Mouse (Mus musculus): Measurements from ENCODE around the gene Esr2. TPM values are rescaled to one million over a fixed set of nuclear protein-coding genes. Genes with fewer than 3 reads are reported as not detected.
"Not testable (repeated sequence)": the region's sequence is repeated elsewhere in the genome, so short reads cannot be mapped to it uniquely, and the experiment has no call there.

Esr2 gene
- 0.26 and 0.46 TPM in 2 replicates for polyA plus RNA-seq (2014; fragmentation: Nextera tagmentation; extraction: Ambion mirVana)

DNA sequence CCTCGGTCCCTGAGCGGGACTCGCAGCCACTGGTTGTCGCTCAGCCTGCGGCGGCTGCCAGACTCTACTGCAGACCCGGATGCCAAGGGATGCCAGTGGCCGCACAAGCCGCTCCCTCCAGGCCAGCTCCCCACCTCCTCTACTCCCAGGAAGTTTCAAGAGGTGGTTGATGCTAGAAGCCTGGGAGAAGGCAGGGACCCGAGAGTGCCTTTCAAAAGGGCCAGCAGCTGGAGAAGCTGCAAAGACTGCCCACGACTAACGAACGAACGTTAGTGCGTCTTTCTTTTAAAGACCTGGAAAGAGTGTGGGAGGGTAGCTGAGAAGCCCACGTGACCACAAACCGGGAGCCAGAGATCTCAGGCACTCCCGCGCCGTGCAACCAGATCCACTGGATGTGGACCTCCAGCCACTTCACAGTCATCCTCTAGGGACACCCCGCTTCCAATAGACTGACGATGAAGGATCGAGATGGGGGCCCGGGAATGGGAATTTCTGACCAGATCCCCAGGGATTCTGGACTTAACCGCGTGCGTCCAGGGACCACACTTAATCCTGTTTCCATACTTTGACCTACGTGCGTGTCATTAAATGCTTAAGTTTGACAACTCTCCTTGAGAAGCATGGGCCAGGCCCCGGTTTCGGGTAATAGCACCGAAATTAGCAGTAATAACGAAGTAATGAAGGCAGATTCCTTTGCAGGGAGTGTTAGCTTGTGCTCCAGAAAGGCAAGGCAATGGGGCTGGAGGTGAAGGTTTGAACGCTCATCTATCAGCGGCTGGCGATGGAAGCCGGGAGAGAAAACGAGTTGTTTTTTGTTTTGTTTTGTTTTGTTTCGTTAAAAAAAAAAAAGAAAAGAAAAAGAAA, at the start of gene Esr2:
Esr2 (minus strand) TSS at position 260 of the 864 bp plus-strand sequence.
- Histone ChIP-seq H3K27ac (ENCODE audit: low read depth) (no peak within 1 kb of the TSS), H3K36me3 (ENCODE audit: insufficient read depth) (no peaks in the 10 kb centered on the region), H3K4me3 (ENCODE audit: low read depth, low read length) (peak within 1 kb of the TSS; percentile 45), H3K27me3 (ENCODE audit: insufficient read depth, low read length) (0 out of 2 replicates have a peak, but pooled peaks cover 8% of the 10 kb centered on the region), H3K9ac (peak within 1 kb of the TSS; percentile 53), H3K4me2 (peak within 1 kb of the TSS; percentile 100), H3K4me1 (ENCODE audit: insufficient read depth) (no peaks in the 10 kb centered on the region), H3K9me3 (ENCODE audit: low read depth, low read length) (no peaks in the 10 kb centered on the region)
- DNase-seq, result peak; percentile 71
- peak; percentile 78 for ATAC-seq (ENCODE audit: insufficient read depth)
- no peak for TF ChIP-seq CTCF (IDR thresholded peaks at IDR 0.05; ENCODE audit: low read depth)
- WGBS, result under 1% methylated on average over 39 of the region's 39 CpGs

DNA sequence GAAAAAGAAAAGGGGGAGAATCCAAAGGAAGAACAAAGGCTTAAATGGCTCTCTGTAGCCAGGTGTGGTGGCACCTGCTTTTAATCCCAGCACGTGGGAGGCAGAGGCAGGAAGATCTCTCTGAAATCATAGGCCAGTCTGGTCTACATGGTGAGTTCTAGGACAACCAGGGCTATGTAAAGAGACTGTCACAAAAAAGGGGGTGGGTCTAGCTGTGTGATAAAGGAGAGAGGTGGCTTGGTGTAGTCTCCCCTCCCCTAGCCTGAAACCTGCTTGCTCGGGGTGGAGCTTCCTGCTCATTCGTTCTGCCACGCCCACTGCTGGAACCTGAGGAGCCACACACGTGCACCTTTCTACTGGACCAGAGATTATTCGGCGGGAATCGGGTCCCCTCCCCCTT, 45.0 kb upstream of the Esr2 start:
- not testable (repeated sequence) for H3K27me3 ChIP-seq (ENCODE audit: insufficient read depth, low read length); H3K4me3 ChIP-seq (ENCODE audit: low read depth, low read length); H3K27ac ChIP-seq (ENCODE audit: low read depth); H3K4me1 ChIP-seq (ENCODE audit: insufficient read depth); H3K36me3 ChIP-seq (ENCODE audit: insufficient read depth); ATAC-seq (ENCODE audit: insufficient read depth); H3K9me3 ChIP-seq (ENCODE audit: low read depth, low read length); H3K9ac ChIP-seq; H3K4me2 ChIP-seq; DNase-seq
- WGBS, result 50% methylated on average over 2 of the region's 8 CpGs

DNA sequence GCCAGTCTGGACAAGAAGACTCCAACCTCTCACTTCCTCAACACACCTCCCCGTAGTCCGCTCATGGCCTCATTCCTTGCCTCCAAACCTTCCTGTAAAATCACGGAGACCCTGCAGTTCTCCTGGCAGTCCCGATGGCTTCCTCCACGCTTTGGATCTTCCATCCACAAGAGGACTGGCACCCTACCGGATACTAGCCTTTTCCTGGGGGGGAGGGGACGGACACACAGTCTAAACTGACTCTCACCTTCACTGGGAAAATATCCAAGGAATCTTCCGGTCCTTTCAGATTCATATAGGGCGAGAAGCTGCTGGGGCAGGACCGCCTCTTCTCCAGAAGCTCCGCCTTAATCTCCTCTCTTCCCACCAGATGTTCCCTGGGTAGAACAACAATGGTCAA, 39.7 kb upstream of the Esr2 start:
- H3K9ac ChIP-seq, result no peak overlapping the region
- H3K9me3 ChIP-seq (ENCODE audit: low read depth, low read length), result no peaks in the 10 kb centered on the region
- H3K36me3 ChIP-seq (ENCODE audit: insufficient read depth), result no peaks in the 10 kb centered on the region
- H3K4me3 ChIP-seq (ENCODE audit: low read depth, low read length), result no peak overlapping the region
- DNase-seq (peak; percentile 39), ATAC-seq (ENCODE audit: insufficient read depth) (no peak)
- H3K4me1 ChIP-seq (ENCODE audit: insufficient read depth), result no peaks in the 10 kb centered on the region
- 60% methylated on average over 11 of the region's 11 CpGs for WGBS
- no peak for TF ChIP-seq CTCF (IDR thresholded peaks at IDR 0.05; ENCODE audit: low read depth)
- no peak overlapping the region for H3K4me2 ChIP-seq
- H3K27me3 ChIP-seq (ENCODE audit: insufficient read depth, low read length), result no peaks in the 10 kb centered on the region
- H3K27ac ChIP-seq (ENCODE audit: low read depth), result no peak overlapping the region

DNA sequence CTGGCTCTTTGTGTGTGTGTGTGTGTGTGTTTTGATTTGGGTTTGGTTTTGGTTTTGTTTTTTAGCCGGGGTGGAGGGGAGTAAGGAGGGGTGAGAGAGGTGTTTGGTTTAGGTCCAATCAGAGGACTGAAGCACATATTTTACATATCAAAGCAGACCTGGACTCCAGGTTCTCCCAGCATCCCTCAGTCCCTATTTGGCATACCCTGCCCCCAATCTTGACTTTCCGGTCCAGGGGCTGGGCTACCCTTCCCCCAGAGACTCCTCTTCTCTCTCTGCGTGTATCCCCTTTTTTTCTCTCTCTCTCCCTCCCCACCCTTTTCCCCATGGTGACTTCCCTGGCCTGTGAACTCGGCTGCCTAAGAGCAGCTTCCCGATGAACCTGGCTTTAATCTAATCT, 38.1 kb upstream of the Esr2 start:
- Histone ChIP-seq H3K9ac (no peak overlapping the region), H3K4me2 (no peak overlapping the region), H3K4me1 (ENCODE audit: insufficient read depth) (no peaks in the 10 kb centered on the region), H3K27ac (ENCODE audit: low read depth) (no peak overlapping the region), H3K36me3 (ENCODE audit: insufficient read depth) (no peaks in the 10 kb centered on the region), H3K27me3 (ENCODE audit: insufficient read depth, low read length) (no peaks in the 10 kb centered on the region), H3K4me3 (ENCODE audit: low read depth, low read length) (no peak overlapping the region), H3K9me3 (ENCODE audit: low read depth, low read length) (no peaks in the 10 kb centered on the region)
- ATAC-seq (ENCODE audit: insufficient read depth) (no peak), DNase-seq (no peak)
- 27% methylated on average over 5 of the region's 5 CpGs for WGBS
- TF ChIP-seq CTCF (IDR thresholded peaks at IDR 0.05; ENCODE audit: low read depth), result no peak

- H3K4me3 ChIP-seq (ENCODE audit: low read depth, low read length), result no peak overlapping the region
- 91% methylated on average over 5 of the region's 5 CpGs for WGBS
- ATAC-seq (ENCODE audit: insufficient read depth) (no peak), DNase-seq (no peak)
- H3K4me2 ChIP-seq, result no peak overlapping the region
- H3K27ac ChIP-seq (ENCODE audit: low read depth), result no peak overlapping the region
- H3K9ac ChIP-seq, result no peak overlapping the region
- H3K4me1 ChIP-seq (ENCODE audit: insufficient read depth), result no peaks in the 10 kb centered on the region
- H3K9me3 ChIP-seq (ENCODE audit: low read depth, low read length), result no peaks in the 10 kb centered on the region
- no peaks in the 10 kb centered on the region for H3K27me3 ChIP-seq (ENCODE audit: insufficient read depth, low read length)
- no peak for TF ChIP-seq CTCF (IDR thresholded peaks at IDR 0.05; ENCODE audit: low read depth)
- no peaks in the 10 kb centered on the region for H3K36me3 ChIP-seq (ENCODE audit: insufficient read depth)
Observed at GRCm38 (mm10) chr12:76209429-76209974, 32.4 kb upstream of the Esr2 start.

- H3K27ac ChIP-seq (ENCODE audit: low read depth), result no peak overlapping the region
Observed at GRCm38 (mm10) chr12:76200326-76200725, 23.3 kb upstream of the Esr2 start.

GRCm38 (mm10) chr12:76197071-76197470, 20.0 kb upstream of the Esr2 start:
- Histone ChIP-seq H3K4me3 (ENCODE audit: low read depth, low read length) (no peak overlapping the region), H3K27me3 (ENCODE audit: insufficient read depth, low read length) (no peaks in the 10 kb centered on the region), H3K9ac (no peak overlapping the region), H3K4me1 (ENCODE audit: insufficient read depth) (no peaks in the 10 kb centered on the region), H3K36me3 (ENCODE audit: insufficient read depth) (no peaks in the 10 kb centered on the region), H3K4me2 (peak overlapping the region; percentile 79), H3K27ac (ENCODE audit: low read depth) (no peak overlapping the region), H3K9me3 (ENCODE audit: low read depth, low read length) (no peaks in the 10 kb centered on the region)
- DNase-seq (no peak), ATAC-seq (ENCODE audit: insufficient read depth) (0 out of 2 replicates have a peak, but pooled peaks have one; percentile 36)
- TF ChIP-seq CTCF (IDR thresholded peaks at IDR 0.05; ENCODE audit: low read depth), result no peak
- WGBS, result 43% methylated on average over 8 of the region's 8 CpGs

More at GRCm38 (mm10) chr12:76200326-76200725, 23.3 kb upstream of the Esr2 start:
- Histone ChIP-seq H3K4me3 (ENCODE audit: low read depth, low read length) (no peak overlapping the region), H3K9me3 (ENCODE audit: low read depth, low read length) (no peaks in the 10 kb centered on the region), H3K4me2 (no peak overlapping the region), H3K9ac (no peak overlapping the region), H3K4me1 (ENCODE audit: insufficient read depth) (no peaks in the 10 kb centered on the region), H3K36me3 (ENCODE audit: insufficient read depth) (no peaks in the 10 kb centered on the region), H3K27me3 (ENCODE audit: insufficient read depth, low read length) (no peaks in the 10 kb centered on the region)
- ATAC-seq (ENCODE audit: insufficient read depth) (no peak), DNase-seq (no peak)
- TF ChIP-seq CTCF (IDR thresholded peaks at IDR 0.05; ENCODE audit: low read depth), result no peak
- 75% methylated on average over 4 of the region's 4 CpGs for WGBS

Data from lung, embryonic 14.5 days (tissue).